1 mouse cellular context compared by ENCODE assay signal in genomic region chr1:131638541-131639421, GRCm38 (mm10).
TF ChIP-seq lines count a peak whose summit lies in the region.

No protein-coding gene starts in this region.

TF ChIP-seq in CH12.LX, 34 proteins besides CTCF, POLR2A, EP300 and RAD21 (continued from another document):
- TF ChIP-seq ZNF384 (IDR thresholded peaks at IDR 0.05; ENCODE audit: low read depth, low read length) = 0 out of 2 replicates have a peak, but pooled peaks have one; percentile 23
- no peak; the same call in 1 of the 2 replicates for TF ChIP-seq NELFE (IDR thresholded peaks at IDR 0.05; ENCODE audit: low read depth, low read length)
- TF ChIP-seq CHD1 (IDR thresholded peaks at IDR 0.05; ENCODE audit: low read depth, low read length) = peak; percentile 86; the same call in 1 of the 2 replicates
- TF ChIP-seq IRF4 (IDR thresholded peaks at IDR 0.05; ENCODE audit: low read depth, low read length) = peak; percentile 94
- no peak for TF ChIP-seq NRF1 (IDR thresholded peaks at IDR 0.05; ENCODE audit: low read depth, low read length)
- peak; percentile 49 for TF ChIP-seq MEF2A (IDR thresholded peaks at IDR 0.05; ENCODE audit: borderline replicate concordance, low read depth, low read length)
- TF ChIP-seq ZMIZ1 (IDR thresholded peaks at IDR 0.05; ENCODE audit: low read depth, low read length) = no peak
- TF ChIP-seq BHLHE40 (IDR thresholded peaks at IDR 0.05; ENCODE audit: low read depth, low read length) = peak; percentile 55
- TF ChIP-seq JUND (conservative IDR thresholded peaks at IDR 0.05; ENCODE audit: low read depth, low read length) = peak; percentile 83
- peak; percentile 38; the same call in 1 of the 2 replicates for TF ChIP-seq MXI1 (IDR thresholded peaks at IDR 0.05; ENCODE audit: low read depth, low read length)
- no peak for TF ChIP-seq PAX5 (IDR thresholded peaks at IDR 0.05; ENCODE audit: low read length)
- no peak; the same call in 1 of the 2 replicates for TF ChIP-seq MAX (IDR thresholded peaks at IDR 0.05; ENCODE audit: low read length)
- no peak for TF ChIP-seq MAZ (IDR thresholded peaks at IDR 0.05; ENCODE audit: low read depth, low read length)
- TF ChIP-seq SMC3 (IDR thresholded peaks at IDR 0.05; ENCODE audit: low read depth, low read length) = no peak
- no peak for TF ChIP-seq USF2 (conservative IDR thresholded peaks at IDR 0.05; ENCODE audit: low read depth, low read length)
- TF ChIP-seq TBP (conservative IDR thresholded peaks at IDR 0.05; ENCODE audit: low read depth, low read length) = no peak
- TF ChIP-seq JUN (IDR thresholded peaks at IDR 0.05; ENCODE audit: insufficient read depth, low read depth, low read length) = no peak; the same call in 1 of the 2 replicates
- no peak for TF ChIP-seq POLR2AphosphoS2 (IDR thresholded peaks at IDR 0.05; ENCODE audit: low read depth, low read length)
- no peak for TF ChIP-seq ELF1 (IDR thresholded peaks at IDR 0.05; ENCODE audit: low read depth, low read length)
- TF ChIP-seq UBTF (IDR thresholded peaks at IDR 0.05; ENCODE audit: low read depth, low read length) = no peak
- TF ChIP-seq MAFK (IDR thresholded peaks at IDR 0.05; ENCODE audit: insufficient replicate concordance, low read length) = peak; percentile 42; the same call in 1 of the 2 replicates
- 0 out of 2 replicates have a peak, but pooled peaks have one; percentile 29 for TF ChIP-seq MYC (IDR thresholded peaks at IDR 0.05; ENCODE audit: low read depth, low read length)
- peak; percentile 62; the same call in 1 of the 2 replicates for TF ChIP-seq TCF12 (IDR thresholded peaks at IDR 0.05; ENCODE audit: low read depth, low read length)
- TF ChIP-seq E2F4 (IDR thresholded peaks at IDR 0.05; ENCODE audit: insufficient replicate concordance, low read depth, low read length) = no peak
- TF ChIP-seq RCOR1 (conservative IDR thresholded peaks at IDR 0.05; ENCODE audit: low read depth, low read length) = peak; percentile 38; the same call in 1 of the 2 replicates
- peak; percentile 18; the same call in 1 of the 2 replicates for TF ChIP-seq CHD2 (IDR thresholded peaks at IDR 0.05; ENCODE audit: low read length)
- TF ChIP-seq SIN3A (IDR thresholded peaks at IDR 0.05; ENCODE audit: low read length) = peak; percentile 91
- TF ChIP-seq ETS1 (conservative IDR thresholded peaks at IDR 0.05; ENCODE audit: low read depth, low read length) = peak; percentile 55
- no peak for TF ChIP-seq USF1 (IDR thresholded peaks at IDR 0.05; ENCODE audit: low read depth, low read length)
- no peak for TF ChIP-seq KAT2A (IDR thresholded peaks at IDR 0.05; ENCODE audit: insufficient replicate concordance, low read length)
- peak; percentile 75; the same call in 1 of the 2 replicates for TF ChIP-seq ZKSCAN1 (IDR thresholded peaks at IDR 0.05; ENCODE audit: borderline replicate concordance, low read depth, low read length)
